Mouse (Mus musculus) spleen, postnatal 14 days (tissue): ENCODE data around the gene Syt9.
"Not testable (repeated sequence)": the region's sequence is repeated elsewhere in the genome, so short reads cannot be mapped to it uniquely, and the experiment has no call there.

Source experiments
- DNase-seq, 2 experiments: peaks; one replicate each; pipeline ENCODE4 v3.0.0; 2021 to 2022; ENCODE audit warnings: low spot score in 2 of 2

The Syt9 gene

DNA sequence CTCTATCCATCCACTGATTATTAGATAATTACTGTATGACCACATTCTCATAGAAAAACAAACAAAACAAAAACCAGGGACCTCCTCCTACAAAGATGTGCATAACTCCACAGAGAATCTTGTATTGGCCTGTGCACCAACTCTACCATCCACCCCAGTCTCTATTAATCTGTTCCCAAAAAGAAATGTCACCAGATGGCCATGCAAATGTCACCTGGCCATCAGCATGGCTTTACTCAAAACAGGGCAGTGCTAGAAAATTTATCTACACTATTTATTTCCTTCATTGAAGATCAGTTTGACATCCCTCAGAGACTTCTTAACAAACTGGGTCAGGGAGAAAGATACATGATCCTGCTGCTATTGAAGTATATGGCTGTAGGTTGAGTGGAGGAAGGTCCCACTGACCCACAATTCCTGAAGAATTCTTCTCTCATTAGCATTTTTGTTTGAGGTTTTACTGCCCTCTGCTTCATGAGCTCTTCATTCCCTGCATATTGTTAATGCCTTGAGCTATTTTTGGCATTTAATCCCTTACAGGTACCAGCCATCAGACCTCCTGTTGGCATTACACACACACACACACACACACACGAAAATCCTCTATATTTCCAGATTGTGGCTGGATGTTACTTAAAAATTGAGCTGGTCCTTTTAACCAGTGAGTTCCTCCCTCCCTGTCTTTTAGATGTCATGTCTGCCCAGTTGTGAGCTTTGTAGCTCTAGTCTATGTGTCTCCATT is 91.3 kb downstream of the Syt9 start:
- DNase-seq = no peak

GRCm38 (mm10) chr7:107462962-107463361 is 92.4 kb downstream of the Syt9 start:
- DNase-seq = no peak

DNA sequence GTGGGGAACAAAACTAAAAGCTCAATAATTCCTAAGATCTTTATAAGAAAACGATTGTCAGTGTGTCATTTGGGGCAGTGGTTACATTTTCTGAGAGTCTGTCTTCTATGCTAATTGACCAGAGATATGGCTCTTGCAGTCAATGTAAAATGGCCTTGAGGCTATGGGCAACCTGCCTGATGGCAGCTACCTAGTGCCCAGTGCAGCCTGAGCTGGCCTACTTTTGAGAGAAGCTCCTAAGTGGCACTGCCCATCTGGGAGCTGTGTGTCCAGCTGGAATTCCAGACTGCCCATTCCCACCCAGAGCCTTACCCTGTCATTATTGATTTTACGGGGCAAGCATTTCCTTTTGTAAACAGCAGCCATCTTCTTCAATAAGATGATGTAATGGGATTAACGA is 94.6 kb downstream of the Syt9 start:
- DNase-seq = no peak

- no peak for DNase-seq
These were observed 108.7 kb downstream of the Syt9 start for GRCm38 (mm10) chr7:107478979-107479965.

DNA sequence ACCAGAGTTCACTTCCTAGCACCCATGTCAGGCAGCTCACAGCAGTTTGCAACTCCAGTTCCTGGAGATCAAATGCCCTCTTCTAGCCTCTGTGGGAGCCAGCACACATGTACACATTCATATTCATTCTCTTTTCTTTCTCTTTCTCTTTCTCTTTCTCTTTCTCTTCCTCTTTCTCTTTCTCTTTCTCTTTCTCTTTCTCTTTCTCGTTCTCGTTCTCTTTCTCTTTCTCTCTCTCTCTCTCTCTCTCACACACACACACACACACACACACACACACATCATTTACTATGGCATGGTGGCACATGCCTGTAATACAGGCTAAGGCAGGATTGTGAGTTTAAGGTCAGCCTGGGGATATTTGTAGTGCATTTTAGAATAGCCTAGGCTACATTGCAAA is 115.2 kb downstream of the Syt9 start:
- DNase-seq = not testable (repeated sequence)

- no peak for DNase-seq
These were observed 124.9 kb downstream of the Syt9 start for GRCm38 (mm10) chr7:107495428-107495827.

DNA sequence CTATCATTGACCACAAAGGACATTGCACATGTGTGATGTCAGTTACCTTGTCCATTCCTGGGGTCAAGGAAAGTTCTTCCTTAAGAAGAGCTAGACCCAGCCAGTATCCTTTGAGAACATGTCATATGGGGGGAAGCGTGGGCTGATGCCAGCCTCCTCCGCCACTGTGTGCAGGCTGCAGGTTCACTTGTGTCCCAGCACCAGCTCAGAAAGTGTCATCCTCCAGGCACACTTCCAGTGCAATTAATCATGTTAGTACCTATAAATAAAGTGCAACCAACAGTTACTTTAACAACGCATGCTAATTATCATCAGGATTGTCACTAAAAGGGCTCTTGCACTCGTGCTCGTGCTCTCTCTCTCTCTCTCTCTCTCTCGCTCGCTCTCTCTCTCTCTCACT is 126.4 kb downstream of the Syt9 start:
- DNase-seq = no peak

GRCm38 (mm10) chr7:107500641-107501040 is 130.1 kb downstream of the Syt9 start:
- DNase-seq = no peak

DNA sequence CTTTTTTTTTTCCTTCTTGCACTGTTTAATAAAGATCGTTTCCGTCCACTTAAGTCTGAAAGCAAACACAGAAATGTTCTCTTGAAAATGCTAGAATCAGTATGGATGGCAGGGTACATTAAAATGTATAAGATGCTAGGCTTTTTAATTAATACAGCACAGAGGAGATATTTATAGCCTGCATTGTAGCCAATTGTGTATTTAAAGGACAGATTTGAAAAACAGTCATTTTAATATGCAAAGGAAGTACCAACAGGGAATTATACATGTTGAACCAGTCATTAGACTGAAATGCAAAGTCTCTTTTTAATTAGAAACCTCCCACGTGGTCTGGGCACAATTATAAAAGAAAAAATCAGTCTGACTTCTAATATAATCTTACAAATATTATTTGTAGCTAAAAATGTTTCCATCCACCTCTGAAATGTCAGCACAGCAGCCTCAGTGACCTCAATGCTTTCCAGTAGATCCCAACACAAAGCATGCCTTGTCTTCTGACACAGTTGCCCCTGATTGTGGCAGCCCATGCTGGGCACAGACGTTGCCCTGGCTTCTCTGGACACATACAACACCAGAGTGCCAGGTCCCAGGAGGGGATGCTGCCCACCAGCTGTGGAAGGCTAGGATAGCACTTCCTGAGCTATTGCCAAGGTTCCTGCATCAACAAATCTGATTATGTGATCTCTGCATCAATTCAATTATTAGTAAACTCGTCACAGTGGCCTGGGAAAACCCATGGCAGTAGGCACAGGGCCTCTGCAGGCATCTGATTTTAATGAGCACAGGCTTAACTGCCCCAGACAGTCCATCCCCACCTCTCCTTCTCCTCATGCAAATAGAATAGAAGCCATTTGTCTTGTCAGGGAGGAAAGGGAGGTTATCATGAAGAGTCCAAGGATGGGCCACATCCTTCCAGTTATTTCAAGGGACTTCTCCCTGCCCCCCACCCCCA is 134.5 kb downstream of the Syt9 start:
- no peak for DNase-seq

DNA sequence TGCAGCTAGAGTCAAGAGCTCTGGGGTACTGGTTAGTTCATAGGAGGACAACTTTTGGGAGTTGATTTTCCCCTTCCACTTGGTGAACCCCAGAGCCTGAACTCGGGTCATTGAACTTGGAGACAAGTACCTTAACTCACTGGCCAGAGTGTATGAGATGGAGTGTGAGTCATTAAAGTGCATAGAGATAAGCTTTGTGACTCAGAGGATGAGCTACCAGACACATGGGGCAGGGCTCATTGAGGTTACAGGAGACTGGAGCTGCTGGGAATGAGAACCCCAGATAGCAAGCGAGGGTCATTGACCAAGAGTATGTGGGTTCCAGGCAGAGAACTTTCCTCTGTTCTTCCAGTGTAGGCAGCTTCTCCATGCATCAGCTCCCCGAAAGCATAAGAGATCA is 137.4 kb downstream of the Syt9 start:
- no peak for DNase-seq

DNA sequence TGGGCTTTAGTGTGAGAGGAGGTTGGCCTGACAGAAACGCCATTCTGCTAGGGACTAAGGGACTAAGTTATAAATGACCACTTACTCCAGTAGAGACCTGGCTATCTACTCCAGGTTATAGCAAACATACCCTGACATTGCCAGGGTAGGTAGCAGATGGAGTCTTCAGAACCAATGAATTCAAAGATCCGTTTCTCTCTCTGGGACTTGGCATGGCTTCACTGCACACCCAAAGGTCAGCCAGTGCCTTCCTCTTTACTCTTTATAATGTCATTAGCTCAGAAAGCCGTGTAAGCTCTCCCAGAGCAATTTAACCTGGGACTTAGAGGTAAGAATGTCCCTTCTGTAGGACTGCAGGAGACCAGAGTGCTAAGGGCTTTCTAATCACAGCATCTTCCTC is 139.2 kb downstream of the Syt9 start:
- DNase-seq = no peak

DNA sequence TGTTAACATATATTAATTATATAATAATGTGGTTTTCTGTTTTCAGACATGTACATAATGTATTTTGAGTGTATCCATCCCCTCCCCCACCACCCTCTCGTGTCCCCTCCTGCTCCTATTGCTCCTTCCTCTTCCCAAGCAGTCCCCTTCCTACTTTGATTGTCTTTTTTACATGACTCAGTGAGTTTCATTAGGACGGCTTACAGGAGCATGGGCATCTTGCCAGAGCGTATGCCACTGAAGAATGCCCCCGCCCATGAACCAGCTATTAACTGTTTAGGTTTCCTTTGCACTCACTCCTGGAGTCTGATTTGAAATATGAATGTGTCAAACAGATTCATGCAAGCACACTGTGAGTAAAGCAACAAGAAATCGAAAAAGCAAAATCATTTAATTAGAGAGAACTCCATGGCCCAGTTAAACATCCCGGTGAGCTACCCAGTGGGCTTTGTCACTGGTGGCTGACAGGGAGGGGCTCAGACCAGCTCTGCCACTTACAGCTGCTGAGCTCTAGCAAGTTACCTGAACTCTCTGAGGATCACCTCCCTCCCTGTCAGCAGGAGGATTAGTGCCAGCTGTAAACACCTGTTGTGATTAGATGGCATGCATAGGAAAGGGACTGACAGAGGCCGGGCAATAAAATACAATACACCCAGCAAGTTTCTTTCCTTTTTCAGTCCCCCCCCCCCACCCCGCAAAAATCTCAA is 146.3 kb downstream of the Syt9 start:
- DNase-seq = no peak

DNA sequence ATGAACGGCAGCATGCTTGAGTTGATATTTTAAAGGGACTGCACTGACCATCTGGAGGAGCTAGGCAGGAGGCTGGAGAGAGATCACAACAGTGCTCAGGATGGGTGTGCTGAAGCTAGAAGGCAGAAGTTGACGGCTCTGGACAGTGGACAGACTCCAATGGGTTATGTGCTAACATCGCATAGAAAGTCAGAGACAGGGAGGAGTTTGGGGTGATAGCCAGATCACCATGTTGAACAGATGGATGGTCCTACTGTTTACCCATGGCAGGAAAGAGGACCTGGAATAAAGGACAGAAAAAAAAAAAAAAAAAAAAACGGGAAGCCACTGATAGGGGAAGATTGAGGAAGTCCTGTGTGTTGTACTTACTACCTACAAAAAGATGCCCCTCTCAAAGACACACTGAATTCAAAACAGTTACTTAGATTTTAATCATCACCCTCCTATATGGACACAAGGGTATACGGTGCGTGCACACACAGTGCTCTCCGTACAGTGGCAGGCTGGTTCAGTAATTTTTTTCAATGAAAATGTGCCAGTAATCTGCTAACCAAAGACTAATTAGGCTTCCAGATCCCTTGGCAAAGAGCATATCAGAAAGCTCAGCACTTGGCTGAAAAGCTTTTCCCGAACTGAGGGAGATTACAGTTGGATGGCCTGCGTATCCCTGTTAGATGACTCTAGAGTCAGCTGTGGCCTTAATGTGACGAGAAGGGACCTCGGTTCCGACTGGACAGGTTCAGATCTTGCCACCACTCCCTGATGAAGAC is 148.9 kb downstream of the Syt9 start:
- no peak for DNase-seq

GRCm38 (mm10) chr7:107521411-107521810 is 150.9 kb downstream of the Syt9 start:
- no peak for DNase-seq

DNA sequence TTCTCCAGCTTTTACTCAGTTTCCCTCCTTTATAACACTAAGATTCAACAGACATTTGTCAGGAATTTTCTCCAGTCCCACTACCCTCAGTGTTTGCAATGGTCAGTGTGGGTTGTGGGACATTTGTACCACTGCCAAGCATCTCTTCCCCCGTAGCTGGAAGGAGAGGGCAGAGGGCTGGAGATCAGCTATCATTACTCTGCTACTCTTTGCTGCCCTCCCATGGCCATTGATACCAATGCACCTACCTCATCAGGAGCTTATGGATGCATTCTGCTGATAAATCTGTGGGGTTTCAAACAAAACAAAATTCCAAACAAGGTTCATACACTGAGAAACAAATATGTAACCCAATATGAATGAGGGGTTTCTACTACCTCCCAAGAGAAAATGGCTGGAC is 155.8 kb downstream of the Syt9 start:
- no peak for DNase-seq

- no peak for DNase-seq
These were observed 157.7 kb downstream of the Syt9 start for GRCm38 (mm10) chr7:107528169-107528772.

DNA sequence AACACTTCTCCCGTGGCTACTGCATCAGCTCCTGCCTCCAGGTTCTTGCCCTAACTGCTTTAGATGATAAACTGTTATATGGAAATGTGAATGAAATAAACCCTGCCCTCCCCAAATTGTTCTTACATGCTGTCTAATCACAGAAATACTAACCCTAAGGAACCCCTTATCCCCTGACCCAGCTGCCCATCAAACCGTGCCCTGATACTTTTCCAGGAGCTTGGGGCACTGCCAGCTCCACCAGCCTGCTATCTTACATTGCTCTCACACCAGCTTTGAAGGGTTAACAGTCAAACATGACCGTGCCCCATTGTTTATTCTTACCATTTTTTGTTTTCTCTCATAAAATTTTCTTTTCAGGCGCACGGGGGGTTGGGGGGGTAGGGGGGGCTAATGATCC is 158.8 kb downstream of the Syt9 start:
- DNase-seq = no peak

GRCm38 (mm10) chr7:107535311-107535710 is 164.8 kb downstream of the Syt9 start:
- DNase-seq = no peak

GRCm38 (mm10) chr7:107536516-107536915 is 166.0 kb downstream of the Syt9 start:
- DNase-seq = no peak

DNA sequence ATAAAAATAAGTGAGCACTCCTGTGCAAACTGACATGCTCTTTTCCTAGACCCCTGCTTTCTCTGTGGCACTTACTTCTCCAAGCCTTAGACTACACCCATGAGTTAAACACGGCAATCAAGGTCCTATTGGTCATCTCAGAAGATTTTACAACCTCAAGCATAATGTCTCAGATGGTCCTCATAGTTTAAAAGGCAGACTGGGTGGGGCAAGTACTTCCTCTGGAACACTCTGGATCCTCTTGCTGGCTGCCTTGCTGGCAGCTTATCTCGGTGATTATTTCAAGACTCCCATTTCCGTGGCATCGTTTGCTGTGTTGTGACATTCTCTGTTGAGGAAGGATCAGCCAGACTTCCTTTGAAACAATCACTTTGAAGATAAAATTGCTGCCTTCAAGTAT is 169.5 kb downstream of the Syt9 start:
- DNase-seq = no peak
